Mouse (Mus musculus) B cell, adult 2 months (primary cell): ENCODE results near the gene Aldoc.

Experiments
- DNase-seq, 2 experiments: peaks; one replicate each; pipeline ENCODE4 v3.0.0; 2022

Gene Aldoc

DNA sequence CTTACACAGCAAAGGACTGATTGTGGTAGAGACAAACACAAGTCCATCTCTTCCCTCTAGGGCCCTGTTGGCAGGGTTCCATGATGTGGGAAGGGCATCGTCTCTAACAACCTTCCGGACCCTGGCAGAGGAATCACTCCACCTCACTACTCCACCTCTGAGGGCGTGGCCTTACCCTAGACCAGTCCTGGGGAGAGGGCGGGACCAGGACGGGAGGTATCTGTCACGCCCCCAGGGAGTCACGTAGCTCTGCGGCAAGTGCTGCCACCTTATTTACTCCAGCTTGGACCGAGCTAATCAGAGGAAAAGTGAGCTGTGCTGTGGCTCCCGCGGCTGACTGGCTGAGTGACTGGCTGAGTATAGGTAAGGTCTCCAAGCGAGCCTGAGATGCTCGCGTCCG, at the start of gene Aldoc:
Aldoc (plus strand) TSS at position 109 of the 400 bp plus-strand sequence.
- DNase-seq = peak; percentile 89 to 92

DNA sequence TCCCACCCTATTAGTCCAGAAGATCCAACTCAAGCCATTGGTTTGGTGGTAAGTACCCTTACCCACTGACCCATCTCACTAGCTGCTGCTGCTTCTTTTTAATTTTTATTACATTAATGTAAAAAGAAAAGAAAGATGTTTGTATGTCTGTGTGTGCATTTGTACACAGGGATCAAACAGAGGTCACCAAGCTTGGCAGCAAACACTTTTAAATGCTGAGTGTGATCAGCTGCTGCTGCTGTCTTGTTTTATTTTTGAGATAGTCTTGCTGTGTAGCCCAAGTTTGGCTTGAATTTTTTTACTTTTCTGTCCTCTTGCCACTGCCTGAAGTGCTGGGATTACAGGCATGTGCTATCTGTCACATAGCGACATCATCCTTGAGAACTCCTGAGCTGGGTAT, 47.2 kb upstream of the Aldoc start:
- no peak for DNase-seq

DNA sequence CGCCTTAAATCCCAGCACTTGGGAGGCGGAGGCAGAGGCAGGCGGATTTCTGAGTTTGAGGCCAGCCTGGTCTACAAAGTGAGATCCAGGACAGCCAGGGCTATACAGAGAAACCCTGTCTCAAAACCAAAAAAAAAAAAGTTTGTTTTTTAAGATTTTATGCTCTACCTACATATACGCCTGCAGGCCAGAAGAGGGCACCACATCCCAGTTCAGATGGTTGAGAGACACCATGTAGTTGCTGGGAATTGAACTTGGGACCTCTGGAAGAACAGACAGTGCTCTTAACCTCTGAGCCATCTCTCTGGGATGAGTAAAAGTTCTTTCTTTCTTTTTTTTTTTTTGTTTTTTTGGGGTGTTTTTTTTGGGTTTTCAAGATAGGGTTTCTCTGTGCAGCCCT, 46.6 kb upstream of the Aldoc start:
- DNase-seq = peak; percentile 28 to 45

DNA sequence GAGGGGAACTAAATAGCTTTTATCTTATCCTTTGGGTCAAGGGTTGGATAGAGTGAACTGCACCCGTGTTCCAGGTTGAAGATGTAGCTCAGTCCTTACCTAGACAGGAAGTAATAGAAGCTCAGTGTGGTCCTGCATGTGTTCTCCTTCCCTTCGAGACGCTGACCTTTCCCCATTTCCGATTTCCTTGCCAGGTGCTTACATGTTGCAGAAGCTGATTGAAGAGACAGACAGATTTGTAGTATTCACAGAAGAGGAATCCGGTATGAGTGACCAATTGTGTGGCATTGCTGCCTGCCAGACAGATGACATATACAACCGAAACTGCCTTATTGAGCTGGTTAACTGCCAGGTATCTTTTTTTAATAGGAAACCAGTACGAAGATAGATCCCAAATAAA, 43.9 kb upstream of the Aldoc start:
- no peak for DNase-seq

DNA sequence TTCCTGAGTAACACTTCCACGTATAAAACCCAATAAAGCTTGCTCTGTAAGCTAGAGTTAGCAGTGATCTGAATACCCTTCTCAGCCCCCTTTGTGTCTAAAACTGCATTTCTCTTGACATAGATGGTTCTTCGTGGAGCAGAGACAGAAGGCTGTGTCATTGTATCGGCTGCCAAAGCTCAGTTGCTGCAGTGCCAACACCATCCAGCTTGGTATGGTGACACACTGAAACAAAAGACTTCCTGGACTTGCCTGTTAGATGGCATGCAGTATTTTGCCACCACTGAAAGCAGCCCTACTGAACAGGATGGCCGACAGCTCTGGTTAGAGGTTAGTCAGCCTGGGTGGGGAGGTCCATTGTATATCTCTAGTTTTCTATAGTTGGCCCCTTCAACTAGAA, 43.2 kb upstream of the Aldoc start:
- no peak for DNase-seq

DNA sequence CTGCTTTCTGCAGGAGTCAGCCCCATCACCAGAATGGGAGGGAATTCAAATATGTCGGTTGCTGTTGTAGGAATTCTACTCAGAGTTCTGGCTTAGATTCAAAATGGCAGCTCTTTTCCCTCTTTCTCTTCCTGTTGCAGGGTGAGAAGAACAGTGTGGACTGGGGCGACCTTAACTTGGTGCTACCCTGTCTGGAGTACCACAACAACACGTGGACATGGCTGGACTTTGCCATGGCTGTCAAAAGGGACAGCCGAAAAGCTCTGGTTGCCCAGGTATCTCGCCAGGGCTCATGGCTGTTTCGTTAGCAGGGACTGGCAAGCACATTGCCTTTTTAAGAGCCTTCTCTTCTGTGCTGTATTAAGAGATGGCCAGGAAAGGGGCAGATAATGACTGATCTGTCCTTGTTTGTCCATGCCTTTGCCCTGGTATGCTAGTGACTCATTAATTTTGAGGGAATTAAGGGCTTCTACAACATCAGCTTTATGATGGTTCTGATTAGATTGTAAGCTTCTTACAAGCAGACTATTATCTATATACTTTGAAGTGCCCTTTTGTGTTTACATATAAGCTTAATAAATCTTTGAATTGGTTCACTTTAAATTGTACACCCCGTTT, 33.5 kb upstream of the Aldoc start:
- no peak for DNase-seq

DNA sequence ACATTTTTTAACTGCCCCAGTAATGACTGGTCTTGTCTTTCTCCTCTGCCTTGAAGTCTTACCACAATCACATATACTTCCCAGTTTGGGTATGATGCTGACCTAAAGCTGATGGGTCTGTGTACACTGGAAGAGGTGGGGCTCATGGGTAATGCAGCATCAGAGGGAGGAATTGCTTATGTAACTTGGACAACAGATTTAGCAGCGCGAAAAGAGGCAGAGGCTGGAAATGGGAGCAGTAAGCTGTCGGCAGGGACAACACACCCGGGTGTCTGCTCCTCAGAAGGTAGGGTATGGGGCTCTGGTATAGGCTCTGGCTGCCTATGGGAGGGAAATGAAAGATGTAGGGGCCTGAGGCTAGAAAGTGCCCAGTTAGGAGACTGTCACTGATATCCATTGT, 32.1 kb upstream of the Aldoc start, which contains the start of gene BC030499:
BC030499 (plus strand) TSS at position 188 of the 400 bp plus-strand sequence.
- no peak for DNase-seq

DNA sequence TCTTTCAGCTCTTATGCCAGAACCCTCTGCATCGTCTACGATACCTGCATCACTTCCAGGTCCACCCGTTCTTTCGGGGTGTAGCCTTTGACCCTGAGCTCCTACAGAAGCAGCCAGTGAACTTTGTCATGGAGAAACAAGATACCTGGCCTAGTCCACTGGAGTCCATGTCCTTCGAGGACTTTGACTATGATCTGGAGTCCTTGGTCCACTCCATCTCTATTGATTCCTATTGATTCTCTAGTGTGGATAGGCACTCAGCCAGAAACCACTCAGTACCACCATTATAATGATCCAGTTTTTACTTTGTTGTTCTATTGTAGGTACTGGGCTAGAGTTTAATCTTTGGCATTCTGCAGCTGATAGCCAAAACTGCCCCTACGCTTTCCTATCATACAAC, 28.2 kb upstream of the Aldoc start:
- DNase-seq = no peak

DNA sequence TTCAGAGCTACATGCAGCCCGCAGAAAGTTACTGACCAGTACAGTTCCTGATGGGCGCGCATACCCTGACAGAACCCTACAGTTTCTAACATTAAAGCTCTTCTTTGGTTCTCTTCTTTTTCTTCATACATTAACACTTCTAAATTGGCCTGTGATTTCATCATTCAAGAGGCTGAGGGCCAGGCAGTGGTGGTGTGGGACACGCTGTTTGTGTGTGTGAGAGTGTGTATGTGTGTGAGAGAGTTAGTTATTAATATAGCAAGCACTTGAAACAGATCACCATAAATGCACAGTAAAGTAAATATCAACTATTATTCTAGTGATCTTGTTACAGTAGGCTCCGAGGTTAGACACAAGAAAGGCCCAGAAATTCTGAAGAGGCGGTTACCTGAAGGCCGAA, 21.9 kb upstream of the Aldoc start:
- no peak for DNase-seq

DNA sequence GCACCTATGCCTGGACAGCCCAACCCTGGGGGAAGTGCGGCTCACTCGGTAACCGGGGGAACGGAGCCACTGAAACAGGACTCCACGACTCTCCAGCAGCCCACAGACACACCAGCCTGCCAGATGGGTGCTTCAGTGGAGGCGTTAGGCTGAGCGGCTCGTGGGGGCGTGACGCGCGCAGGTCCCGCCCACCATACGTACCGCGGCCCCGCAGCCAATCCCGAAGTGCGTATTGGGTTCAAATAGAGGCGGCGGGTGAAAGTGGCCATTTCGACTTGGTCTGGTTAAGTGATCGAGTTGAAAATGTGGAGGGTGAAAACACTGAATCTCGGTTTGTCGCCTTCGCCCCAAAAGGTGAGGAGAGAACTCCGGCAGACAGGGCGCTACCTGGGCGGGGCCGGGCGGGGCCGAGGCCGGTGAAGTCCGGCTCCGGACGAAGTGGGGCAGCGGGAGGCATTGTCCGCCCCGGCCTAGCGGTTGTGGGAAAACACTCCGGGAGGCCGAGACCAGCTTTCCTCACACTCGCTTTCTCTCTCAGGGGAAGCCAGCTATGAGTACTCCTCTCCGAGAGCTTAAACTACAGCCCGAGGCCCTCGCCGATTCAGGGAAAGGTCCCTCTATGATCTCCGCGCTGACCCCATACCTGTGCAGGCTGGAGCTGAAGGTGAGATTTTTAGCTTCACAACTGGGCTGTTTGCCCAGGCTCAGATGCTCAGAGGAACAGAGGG, 21.2 kb upstream of the Aldoc start, which contains the start of gene Spag5:
Spag5 (plus strand) TSS at position 173 of the 728 bp plus-strand sequence.
- DNase-seq = peak; percentile 92 to 93

DNA sequence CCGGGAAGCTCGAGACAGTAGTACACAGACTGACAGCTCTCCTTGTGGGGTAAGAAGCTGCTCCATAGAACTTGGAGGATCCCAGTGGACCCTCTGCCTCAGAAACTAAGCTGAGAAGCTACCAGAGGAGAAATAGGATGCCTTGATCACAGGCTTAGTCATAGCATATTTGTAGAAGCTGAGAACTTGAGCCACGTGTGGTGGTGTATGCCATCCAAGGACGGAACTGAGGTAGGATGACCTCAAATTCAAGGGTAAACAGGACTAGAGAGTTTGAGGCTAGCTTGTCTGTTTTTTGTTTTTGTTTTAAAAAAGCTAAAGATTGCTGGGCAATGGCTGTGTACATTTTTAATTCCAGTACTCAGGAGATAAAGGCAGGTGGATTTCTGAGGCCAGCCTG, 17.5 kb upstream of the Aldoc start:
- no peak for DNase-seq

DNA sequence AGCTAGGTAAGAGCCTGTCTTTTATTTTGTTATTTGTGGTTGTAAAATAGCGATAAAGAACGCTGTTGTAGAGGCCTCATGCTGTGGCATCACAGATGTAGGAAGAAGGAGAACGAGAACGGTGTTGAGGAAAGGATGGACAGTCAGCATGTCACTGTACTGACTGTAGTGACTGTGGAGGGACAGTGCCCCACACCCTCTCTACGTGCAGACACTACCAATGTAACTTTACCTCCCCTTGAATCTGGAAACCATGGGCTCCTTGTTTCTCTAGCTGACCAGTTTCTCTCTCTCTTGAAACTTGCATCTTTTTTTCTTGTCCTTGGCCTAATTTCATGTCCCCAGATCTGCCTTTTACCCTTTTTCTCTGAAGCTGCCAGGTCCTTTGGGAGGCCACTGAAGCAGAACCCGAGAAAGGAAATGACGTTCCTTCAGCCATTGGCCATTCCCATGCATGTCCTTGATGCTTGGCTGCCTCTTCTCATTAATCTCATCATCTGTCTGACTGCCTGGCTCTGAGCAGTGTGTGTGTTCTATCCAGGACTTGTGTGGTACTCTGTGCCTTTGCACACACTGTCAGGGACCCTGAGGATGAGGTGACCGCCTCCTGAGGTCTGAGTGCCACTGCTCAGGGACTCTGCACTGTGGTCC, 11.8 kb upstream of the Aldoc start:
- DNase-seq = no peak

DNA sequence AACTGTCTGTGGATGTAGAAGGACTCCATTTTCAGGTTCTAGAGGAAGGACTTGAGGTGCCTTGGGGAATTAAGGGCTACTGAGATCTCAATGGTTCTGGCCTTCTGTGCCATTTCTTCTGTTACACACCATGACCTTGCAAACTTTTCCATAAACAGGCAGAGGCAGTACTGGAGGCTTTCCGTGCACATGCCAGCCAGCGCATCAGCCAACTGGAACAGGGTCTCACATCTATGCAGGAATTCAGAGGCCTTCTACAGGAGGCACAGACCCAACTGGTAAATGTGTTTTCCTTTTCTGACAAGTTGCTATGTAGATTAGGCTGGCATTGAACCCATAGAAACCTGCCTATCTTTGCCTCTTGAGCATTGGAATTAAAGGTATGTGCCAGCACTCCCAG, 9.1 kb upstream of the Aldoc start:
- no peak for DNase-seq

DNA sequence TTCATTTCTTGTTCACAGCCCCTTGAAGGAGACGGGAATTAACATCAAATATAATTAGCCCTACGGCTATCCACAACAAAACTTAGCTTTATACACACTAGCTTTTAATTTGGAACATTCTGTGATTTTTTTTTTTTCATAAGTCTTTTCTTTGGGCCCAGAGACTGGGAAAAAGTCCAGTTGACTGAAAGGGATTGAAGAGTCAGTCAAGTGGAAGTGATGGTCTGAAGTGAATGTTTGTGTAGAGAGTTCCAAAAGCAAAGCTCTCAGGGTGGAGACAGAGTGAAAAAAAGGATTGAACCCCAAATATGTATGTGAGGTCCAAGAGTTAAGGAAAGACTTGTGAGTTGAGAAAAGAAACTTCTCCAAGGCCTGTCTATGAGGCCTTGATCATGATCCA, 4.4 kb upstream of the Aldoc start:
- no peak for DNase-seq

DNA sequence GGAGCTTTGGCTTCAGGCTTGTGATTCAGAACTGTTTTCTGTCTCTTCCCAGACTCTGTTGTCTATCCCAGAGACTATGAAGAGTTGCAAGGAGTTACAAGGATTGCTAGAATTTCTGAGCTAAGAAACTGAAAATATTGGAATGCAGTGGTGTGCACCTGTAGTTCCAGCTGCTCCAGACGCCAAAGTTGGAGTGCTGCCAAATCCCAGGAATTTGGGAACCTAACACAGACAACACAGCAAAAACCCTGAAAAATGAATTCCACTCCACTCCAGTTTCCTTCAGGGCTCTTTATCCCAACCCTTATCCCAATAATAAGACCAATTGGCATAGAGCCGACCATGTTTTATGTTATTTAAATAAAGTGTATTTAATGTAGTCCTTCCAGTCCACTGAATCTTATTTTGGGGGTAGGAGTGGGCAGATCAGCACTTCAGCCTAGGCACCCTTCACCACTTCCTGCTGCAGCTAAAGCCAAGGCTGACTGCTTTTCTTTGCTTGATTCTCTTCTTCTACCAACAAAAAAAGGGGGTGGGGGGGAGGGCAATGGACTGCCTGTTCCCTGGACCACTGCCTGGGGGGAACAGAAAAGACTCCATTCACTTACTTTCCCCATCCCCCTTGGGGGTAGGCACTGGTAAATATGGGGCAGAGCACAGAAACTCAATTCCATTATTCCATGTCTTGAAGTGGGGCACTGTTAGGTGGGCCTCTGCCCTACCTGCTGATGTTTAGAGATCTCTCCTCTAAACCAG, 514 bp upstream of the Aldoc start:
- DNase-seq = no peak

DNA sequence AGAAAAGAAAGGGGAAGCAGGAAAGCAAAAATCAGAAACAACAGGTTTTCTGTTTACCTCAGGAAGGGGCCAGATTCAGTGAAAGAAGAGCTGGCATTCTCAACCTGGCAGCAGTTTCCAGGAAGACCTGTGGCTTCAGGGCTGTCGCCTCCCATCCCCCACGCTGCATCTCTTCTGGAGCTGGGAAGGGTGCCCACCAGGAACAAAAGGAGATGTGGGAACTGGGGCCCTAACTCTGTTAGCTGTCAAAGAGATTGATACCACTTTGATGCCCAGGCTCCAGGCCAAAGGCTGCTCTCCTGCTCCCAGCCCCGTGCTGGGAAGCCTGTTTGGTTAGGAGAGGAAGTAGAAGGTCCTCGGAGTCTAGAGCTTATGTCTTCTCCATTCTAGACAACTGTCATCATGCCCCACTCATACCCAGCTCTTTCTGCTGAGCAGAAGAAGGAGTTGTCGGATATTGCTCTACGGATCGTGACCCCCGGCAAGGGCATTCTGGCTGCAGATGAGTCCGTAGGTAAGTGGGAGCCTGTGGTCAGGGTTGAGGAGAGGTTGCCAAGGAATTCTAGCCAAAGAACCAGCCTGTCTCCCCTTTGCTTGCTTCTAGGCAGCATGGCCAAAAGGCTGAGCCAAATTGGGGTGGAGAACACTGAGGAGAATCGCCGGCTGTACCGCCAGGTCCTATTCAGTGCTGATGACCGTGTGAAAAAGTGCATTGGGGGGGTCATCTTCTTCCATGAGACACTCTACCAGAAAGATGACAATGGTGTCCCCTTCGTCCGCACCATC, 1.4 kb downstream of the Aldoc start:
- DNase-seq = no peak

DNA sequence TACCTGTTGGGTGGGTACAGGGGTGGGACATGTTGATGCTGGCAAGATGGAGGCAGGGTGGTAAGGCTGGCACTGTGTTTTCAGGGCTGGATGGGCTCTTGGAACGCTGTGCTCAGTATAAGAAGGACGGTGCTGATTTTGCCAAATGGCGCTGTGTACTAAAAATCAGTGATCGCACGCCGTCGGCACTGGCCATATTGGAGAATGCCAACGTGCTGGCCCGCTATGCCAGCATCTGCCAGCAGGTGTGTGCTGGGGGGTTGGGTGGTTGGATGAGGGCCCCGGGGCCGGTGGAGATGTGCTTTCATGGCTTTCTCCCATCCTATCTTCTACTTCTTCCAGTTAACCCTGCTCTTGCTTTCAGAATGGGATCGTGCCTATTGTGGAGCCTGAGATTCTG, 2.2 kb downstream of the Aldoc start:
- DNase-seq = no peak

DNA sequence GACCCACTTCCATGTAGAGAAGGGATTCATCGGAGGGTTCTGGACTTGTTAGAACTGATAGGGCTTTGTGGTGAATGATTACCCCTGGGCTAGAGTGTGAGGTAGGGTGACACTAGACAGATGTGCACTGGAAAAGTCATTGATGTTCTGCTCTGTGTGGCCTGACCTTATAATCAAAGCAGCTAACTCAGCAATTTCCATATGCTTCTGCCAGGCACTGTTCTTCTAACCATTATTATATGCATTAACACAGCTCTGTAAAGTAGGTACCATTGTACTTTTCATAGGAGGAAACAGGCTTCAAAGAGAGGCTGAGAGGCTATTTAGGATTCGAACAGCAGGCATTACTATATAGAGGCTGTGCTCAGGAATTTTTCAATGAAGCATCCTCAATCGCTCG, 4.4 kb downstream of the Aldoc start:
- DNase-seq = no peak

DNA sequence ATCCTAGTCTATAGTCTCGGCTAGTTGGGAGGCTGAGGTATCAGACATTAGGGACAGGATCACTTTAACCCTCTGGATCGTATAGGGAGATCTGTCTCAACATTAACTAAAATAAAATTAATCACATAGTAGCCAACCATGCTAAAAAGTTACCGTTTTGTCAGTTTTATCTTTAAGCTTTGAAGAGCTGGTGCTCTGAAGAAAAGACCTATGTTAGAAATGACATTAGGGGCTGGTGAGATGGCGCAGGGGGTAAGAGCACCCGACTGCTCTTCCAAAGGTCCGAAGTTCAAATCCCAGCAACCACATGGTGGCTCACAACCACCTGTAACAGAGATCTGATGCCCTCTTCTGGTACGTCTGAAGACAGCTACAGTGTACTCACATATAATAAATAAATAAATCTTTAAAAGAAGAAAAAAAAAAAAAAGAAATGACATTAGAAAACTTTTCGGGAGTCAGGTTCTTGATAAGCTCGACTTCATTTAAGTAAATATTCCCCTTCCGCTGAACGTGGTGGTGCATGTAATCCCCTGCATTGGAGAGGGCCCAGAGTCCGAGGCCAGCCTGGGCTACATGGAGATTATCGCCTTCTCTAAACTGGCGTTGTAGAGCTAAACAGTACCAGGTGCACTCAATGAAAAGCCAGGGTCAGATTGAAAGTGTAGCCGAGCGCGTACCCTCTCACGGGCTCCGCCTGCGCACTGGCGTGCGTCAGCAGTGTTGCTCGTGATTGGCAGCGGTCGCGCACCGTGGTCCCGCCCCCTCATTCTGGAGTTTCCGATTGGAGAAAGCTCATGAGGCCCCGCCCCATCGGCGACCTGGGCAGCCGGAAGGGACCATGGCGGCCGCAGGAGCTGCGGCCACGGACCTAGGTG, 5.1 kb downstream of the Aldoc start, which contains the start of gene Pigs:
Pigs (plus strand) TSS at position 782 of the 878 bp plus-strand sequence.
- DNase-seq = peak; percentile 96 to 97

DNA sequence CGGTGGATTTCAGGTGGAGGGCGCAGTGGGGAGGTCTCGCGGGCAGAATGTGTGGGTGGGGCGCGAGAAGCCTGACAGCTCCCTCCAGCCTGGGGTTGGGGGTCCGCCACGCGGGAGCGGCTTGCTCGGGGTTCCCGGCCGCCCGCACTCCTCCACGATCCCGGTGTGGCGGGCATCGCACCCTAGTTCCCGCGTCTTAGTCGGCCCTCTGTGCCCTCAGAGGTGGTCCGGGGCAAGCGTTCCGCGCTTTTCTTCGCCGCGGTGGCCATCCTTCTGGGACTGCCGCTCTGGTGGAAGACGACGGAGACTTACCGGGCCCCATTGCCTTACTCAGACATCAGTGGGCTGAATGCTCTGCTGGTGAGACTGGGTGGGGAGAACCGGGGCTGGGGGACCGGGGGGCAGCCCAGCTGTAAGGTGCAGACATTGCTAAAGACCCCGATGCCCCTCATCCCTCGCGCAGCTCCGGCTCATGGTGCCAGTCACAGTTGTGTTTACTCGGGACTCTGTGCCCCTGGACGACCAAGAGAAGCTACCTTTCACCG, 5.8 kb downstream of the Aldoc start:
- no peak for DNase-seq

DNA sequence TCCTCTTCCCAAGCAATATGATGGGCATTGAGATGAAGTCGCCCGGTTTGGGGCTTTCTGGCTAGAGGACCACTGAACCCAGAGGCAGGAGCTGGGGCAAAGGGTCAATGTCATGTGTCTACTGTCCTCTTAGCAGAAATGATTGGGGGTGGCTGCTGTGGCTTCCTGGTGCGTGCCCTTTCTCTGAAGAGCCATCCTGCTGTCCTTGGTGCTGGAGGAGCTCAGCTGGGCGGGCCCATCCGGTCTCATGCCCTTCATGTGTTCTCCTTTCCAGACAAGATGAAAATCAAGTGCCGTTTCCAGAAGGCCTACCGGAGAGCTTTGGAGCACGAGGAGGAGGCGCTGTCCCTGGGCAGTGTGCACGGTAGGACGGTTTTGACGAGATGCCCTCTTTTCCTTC, 9.9 kb downstream of the Aldoc start:
- DNase-seq = no peak
